Mouse (Mus musculus) heart, embryonic 14.5 days (tissue): ENCODE data around the gene Phf21b. TPM values are rescaled to one million over a fixed set of nuclear protein-coding genes. Genes with fewer than 3 reads are reported as not detected.
"Not testable (repeated sequence)": the region's sequence is repeated elsewhere in the genome, so short reads cannot be mapped to it uniquely, and the experiment has no call there.

Experiments used
- ATAC-seq: fragments of 200-750 bp; cut with Nextera tagmentation; 2 replicates; pipeline ENCODE4 v1.8.0; 2017; ENCODE audit warnings: low read depth, moderate TSS enrichment; ENCODE audit not compliant: insufficient number of reproducible peaks, insufficient read depth, low FRiP score
- H3K27ac ChIP-seq, 2 experiments: fragments of 200-500 bp in 1 of 2; fragments of 300-500 bp in 1 of 2; sonication (generic) in 1 of 2; replicated peaks in 1 of 2; 2 replicates each; pipeline ENCODE4 v1.5.1; 2012 to 2014; ENCODE audit warnings: low read depth in 2 of 2, low read length in 2 of 2, control low read depth in 1 of 2, mild to moderate bottlenecking in 1 of 2, mixed read lengths in 1 of 2; ENCODE audit not compliant: control insufficient read depth in 1 of 2, insufficient read depth in 1 of 2
- H3K27me3 ChIP-seq: fragments of 300-500 bp; sonication (generic); 2 replicates; pipeline ENCODE4 v1.6.1; 2014; ENCODE audit warnings: mild to moderate bottlenecking, low read length, control low read depth; ENCODE audit not compliant: control insufficient read depth, insufficient read depth
- H3K36me3 ChIP-seq: fragments of 300-500 bp; sonication (generic); 2 replicates; pipeline ENCODE4 v1.6.1; 2014; ENCODE audit warnings: mild to moderate bottlenecking, control low read depth, low read length, mixed read lengths; ENCODE audit not compliant: control insufficient read depth, insufficient read depth
- H3K4me1 ChIP-seq, 2 experiments: fragments of 200-500 bp in 1 of 2; fragments of 300-500 bp in 1 of 2; sonication (generic) in 1 of 2; 2 replicates each; pipeline ENCODE4 v1.6.1; 2012 to 2014; ENCODE audit warnings: low read length in 2 of 2, control low read depth in 1 of 2, mixed read lengths in 1 of 2; ENCODE audit not compliant: control insufficient read depth in 2 of 2, insufficient read depth in 2 of 2
- H3K4me2 ChIP-seq: fragments of 300-500 bp; sonication (generic); 2 replicates; pipeline ENCODE4 v1.6.1; 2014; ENCODE audit warnings: mild to moderate bottlenecking, low read length
- H3K4me3 ChIP-seq, 2 experiments: fragments of 200-500 bp in 1 of 2; fragments of 300-500 bp in 1 of 2; sonication (generic) in 1 of 2; 2 replicates each; pipeline ENCODE4 v1.5.1; 2012 to 2014; ENCODE audit warnings: low read length in 2 of 2, mild to moderate bottlenecking in 2 of 2, control low read depth in 1 of 2, low read depth in 1 of 2, moderate library complexity in 1 of 2; ENCODE audit not compliant: control insufficient read depth in 1 of 2, insufficient read depth in 1 of 2
- H3K9ac ChIP-seq: fragments of 300-500 bp; sonication (generic); 2 replicates; pipeline ENCODE4 v1.6.1; 2014; ENCODE audit warnings: mild to moderate bottlenecking, low read length
- H3K9me3 ChIP-seq: fragments of 300-500 bp; sonication (generic); 2 replicates; pipeline ENCODE4 v1.6.1; 2016; ENCODE audit warnings: low read length, control low read depth; ENCODE audit not compliant: control insufficient read depth
- WGBS: fragments of 180-500 bp; shearing (Covaris S2); extraction: QIAGEN DNeasy Blood & Tissue Kit; methylation state at CpG from one replicate; pipeline ENCODE4 v1.1.7; 2014; 5-methylcytosine and 5-hydroxymethylcytosine counted together
- polyA plus RNA-seq: library from polyadenylated mRNA; unstranded; fragments of >200 nt; fragmentation: Nextera tagmentation; extraction: Ambion mirVana; gene quantifications from 2 replicates; pipeline ENCODE4 v1.2.1, GENCODE M21; 2014

The Phf21b gene
- polyA plus RNA-seq, 1 experiment from 2014 or later, result 0.46 TPM

- no peaks in the 10 kb centered on the region for H3K9me3 ChIP-seq
- H3K27me3 ChIP-seq, result no peaks in the 10 kb centered on the region
- no peak overlapping the region for H3K27ac ChIP-seq
- no peak overlapping the region for H3K4me2 ChIP-seq
- no peaks in the 10 kb centered on the region; a peak in 1 of 4 replicates for H3K4me1 ChIP-seq
- 49% methylated on average over 20 of the region's 20 CpGs for WGBS
- H3K36me3 ChIP-seq, result no peaks in the 10 kb centered on the region
- ATAC-seq, result no peak
- no peak overlapping the region for H3K9ac ChIP-seq
- no peak overlapping the region for H3K4me3 ChIP-seq
These were observed 80.3 kb downstream of the Phf21b start for GRCm38 (mm10) chr15:84775421-84776174.

DNA sequence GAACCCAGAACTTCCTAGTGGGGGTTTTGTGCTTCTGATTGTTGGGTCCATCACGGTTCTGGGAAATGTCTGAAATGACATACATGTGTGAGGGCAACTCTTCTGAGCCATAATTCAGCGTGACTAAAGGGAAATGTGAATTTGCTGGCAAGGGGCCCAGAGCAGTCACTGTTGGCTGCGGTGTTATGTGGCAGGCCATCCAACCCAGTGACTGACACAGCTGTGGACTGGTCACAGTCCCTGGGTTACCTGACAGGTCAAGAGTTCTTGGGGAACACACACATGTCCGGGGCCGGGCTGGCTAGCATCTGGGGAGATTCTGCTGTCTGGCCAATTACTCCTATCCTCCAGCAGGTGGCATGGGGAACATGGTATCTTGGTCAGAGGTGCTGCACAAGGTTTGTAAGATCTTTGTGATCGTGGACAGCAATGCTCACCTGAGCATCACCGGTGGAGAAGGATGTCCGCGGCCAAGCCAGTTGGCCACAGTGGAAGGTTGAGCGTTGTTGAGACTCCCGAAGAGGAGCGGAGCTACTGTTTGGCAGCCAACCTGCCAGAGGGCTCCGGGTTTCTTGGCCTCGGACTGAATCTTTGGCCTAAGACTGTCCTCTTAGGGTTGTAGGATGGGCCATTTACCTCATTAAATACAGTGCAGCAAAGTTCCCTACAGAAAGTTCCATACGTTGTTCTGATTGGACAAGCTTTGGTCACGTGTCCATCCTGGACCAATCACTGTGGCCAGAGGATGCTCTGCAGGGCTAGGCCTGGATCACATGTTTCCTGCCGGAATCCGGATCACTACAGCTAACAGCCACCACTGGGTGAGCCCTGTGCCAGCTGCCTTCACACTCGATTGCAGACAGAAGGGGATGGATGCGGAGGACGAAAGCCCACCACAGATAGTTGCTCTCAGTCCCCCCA lies 83.4 kb downstream of the Phf21b start:
- ATAC-seq, result no peak
- WGBS, result 71% methylated on average over 21 of the region's 21 CpGs
- Histone ChIP-seq H3K27me3 (no peaks in the 10 kb centered on the region), H3K36me3 (no peaks in the 10 kb centered on the region), H3K27ac (no peak overlapping the region), H3K4me3 (no peak overlapping the region), H3K4me1 (no peaks in the 10 kb centered on the region; a peak in 1 of 4 replicates), H3K9me3 (no peaks in the 10 kb centered on the region), H3K9ac (no peak overlapping the region), H3K4me2 (no peak overlapping the region)

GRCm38 (mm10) chr15:84769641-84770341 lies 86.1 kb downstream of the Phf21b start:
- Histone ChIP-seq H3K4me1 (no peaks in the 10 kb centered on the region; a peak in 1 of 4 replicates), H3K9ac (no peak overlapping the region), H3K27me3 (no peaks in the 10 kb centered on the region), H3K27ac (no peak overlapping the region), H3K9me3 (no peaks in the 10 kb centered on the region), H3K4me2 (no peak overlapping the region), H3K36me3 (no peaks in the 10 kb centered on the region), H3K4me3 (no peak overlapping the region)
- ATAC-seq, result no peak
- WGBS, result 76% methylated on average over 11 of the region's 11 CpGs

- WGBS, result 73% methylated on average over 3 of the region's 4 CpGs
- not testable (repeated sequence) for H3K27me3 ChIP-seq, H3K4me1 ChIP-seq, H3K27ac ChIP-seq, H3K36me3 ChIP-seq, H3K4me3 ChIP-seq, H3K9me3 ChIP-seq, ATAC-seq, H3K4me2 ChIP-seq, H3K9ac ChIP-seq
These were observed 87.3 kb downstream of the Phf21b start for GRCm38 (mm10) chr15:84768531-84768930.

GRCm38 (mm10) chr15:84766621-84767020 lies 89.2 kb downstream of the Phf21b start:
- Histone ChIP-seq H3K4me1 (no peaks in the 10 kb centered on the region), H3K4me2 (no peak overlapping the region), H3K9me3 (no peaks in the 10 kb centered on the region), H3K36me3 (no peaks in the 10 kb centered on the region), H3K27ac (no peak overlapping the region), H3K4me3 (no peak overlapping the region), H3K9ac (no peak overlapping the region), H3K27me3 (no peaks in the 10 kb centered on the region)
- no peak for ATAC-seq
- WGBS, result 37% methylated on average over 10 of the region's 10 CpGs

DNA sequence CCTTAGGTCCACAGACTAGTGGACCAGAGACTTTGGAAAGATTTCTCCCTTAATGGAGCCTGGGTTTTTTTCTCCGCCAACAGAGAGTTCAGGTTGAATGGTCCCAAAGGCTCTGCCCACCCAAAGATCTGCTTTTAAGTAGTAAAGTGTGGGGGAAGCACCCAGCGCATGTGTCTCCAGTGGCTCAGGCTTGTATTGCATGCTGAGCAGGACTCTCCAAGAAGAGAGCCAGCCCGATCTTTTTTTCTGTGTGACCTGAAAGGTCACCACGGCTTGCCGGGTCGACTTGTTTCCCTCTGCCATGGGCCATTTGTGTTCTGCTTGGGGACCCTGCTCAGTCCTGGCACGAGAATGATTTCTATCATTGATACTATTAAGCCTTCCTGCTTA lies 92.4 kb downstream of the Phf21b start:
- Histone ChIP-seq H3K4me3 (no peak overlapping the region), H3K9me3 (no peaks in the 10 kb centered on the region), H3K4me1 (no peaks in the 10 kb centered on the region), H3K4me2 (no peak overlapping the region), H3K9ac (no peak overlapping the region), H3K36me3 (no peaks in the 10 kb centered on the region), H3K27me3 (no peaks in the 10 kb centered on the region), H3K27ac (no peak overlapping the region)
- 58% methylated on average over 7 of the region's 7 CpGs for whole genome bisulfite sequencing
- no peak for ATAC-seq

- Histone ChIP-seq H3K4me2 (no peak overlapping the region), H3K9me3 (no peaks in the 10 kb centered on the region), H3K9ac (no peak overlapping the region), H3K27me3 (peaks cover 2% of the 10 kb centered on the region; the same call in 1 of the 2 replicates), H3K4me1 (no peaks in the 10 kb centered on the region), H3K4me3 (no peak overlapping the region), H3K36me3 (no peaks in the 10 kb centered on the region), H3K27ac (no peak overlapping the region)
- 83% methylated on average over 8 of the region's 8 CpGs for WGBS
- ATAC-seq, result no peak
These were observed 93.0 kb downstream of the Phf21b start for GRCm38 (mm10) chr15:84762712-84763422.
